Comparison of ENCODE assay signal across 13 mouse cellular contexts in the genomic region with DNA sequence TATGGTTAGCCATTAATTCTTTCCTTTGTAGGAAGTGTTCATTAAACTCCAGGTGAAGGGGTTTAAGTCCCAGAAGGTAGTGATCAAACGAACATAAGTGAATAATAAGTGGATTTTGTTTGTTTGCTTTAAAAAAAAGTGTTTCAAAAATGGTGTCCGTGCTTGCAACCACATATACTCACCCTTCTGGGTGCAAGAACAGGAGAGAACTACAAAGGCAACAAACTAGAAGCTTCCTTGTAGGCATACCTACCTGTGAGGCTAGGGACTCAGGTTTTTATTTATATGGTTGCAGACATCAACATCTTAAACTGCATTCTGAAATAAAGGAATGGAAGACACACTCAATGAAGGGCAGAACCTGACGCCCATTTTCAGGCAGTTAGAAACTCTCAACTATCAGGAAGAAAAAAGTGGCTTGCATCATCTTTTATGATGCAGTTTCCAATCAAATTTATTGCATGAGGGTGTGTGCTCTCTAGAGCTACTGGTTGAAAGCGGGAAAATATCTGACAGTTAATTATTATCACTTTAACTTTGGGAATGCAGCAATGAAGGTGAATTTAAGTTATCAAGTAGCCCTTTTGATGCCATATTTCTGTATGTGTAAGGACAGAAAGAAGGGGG.
DNase-seq lines count a peak whose midpoint lies in the region; ATAC-seq and TF ChIP-seq lines count a peak whose summit lies in the region.
"Had no signal": no experiment of that assay in that cellular context is flagged by ENCODE, and none has a peak within 500 bp of the region (broad histone marks: within the 10 kb centered on the region; RNA-seq: fewer than 3 reads in every experiment).

No protein-coding gene starts in this region.

- no peak for ATAC-seq in embryonic facial prominence, embryonic 13.5 days (ENCODE audit: insufficient number of reproducible peaks, insufficient read depth, low FRiP score, low TSS enrichment, low read depth)
- ATAC-seq in heart, embryonic 15.5 days (replicated peaks; ENCODE audit: insufficient number of reproducible peaks, insufficient read depth, low FRiP score, low read depth), result no peak

- H3K27me3 ChIP-seq in embryonic facial prominence, embryonic 13.5 days, result no peaks in the 10 kb centered on the region
- 0 out of 2 replicates have a peak, but pooled peaks cover 4% of the 10 kb centered on the region for H3K27me3 ChIP-seq in embryonic facial prominence, embryonic 10.5 days (replicated peaks; ENCODE audit: low read depth, poor library complexity, severe bottlenecking)
- H3K27me3 ChIP-seq in heart, embryonic 15.5 days, result no peaks in the 10 kb centered on the region
- H3K27me3 ChIP-seq: hindbrain, embryonic 13.5 days; kidney, embryonic 15.5 days had no signal

- peaks cover 11% of the 10 kb centered on the region for H3K4me1 ChIP-seq in embryonic facial prominence, embryonic 13.5 days
- peaks cover under 1% of the 10 kb centered on the region; the same call in 1 of the 2 replicates for H3K4me1 ChIP-seq in embryonic facial prominence, embryonic 10.5 days
- H3K4me1 ChIP-seq in heart, embryonic 15.5 days (replicated peaks), result no peaks in the 10 kb centered on the region
- H3K4me1 ChIP-seq: hindbrain, embryonic 13.5 days; midbrain, embryonic 10.5 days had no signal

- TF ChIP-seq CTCF in left cerebral cortex, adult 2 months (IDR thresholded peaks at IDR 0.05), result no peak

- intact Hi-C loops in heart, postnatal 14 days (cut with DNase I), result loop anchor here (2.0 to 10.0 kb wide), 4 partner anchors 102 to 835 kb away; no protein-coding TSS in a partner anchor
- intact Hi-C loops in left cerebral cortex, adult 2 months (cut with DNase I), result loop anchor here (5.0 kb wide), 3 partner anchors 510 to 810 kb away; no protein-coding TSS in a partner anchor
- intact Hi-C loops in left cerebral cortex, postnatal 10 days (cut with DNase I), result loop anchor here (5.0 kb wide), 3 partner anchors 375 to 840 kb away; a partner anchor contains a TSS

- H3K9ac ChIP-seq in embryonic facial prominence, embryonic 13.5 days, result no peak overlapping the region
- no peak overlapping the region for H3K9ac ChIP-seq in heart, embryonic 15.5 days
- H3K9ac ChIP-seq: hindbrain, embryonic 13.5 days; kidney, embryonic 15.5 days had no signal

- no peak overlapping the region for H3K4me3 ChIP-seq in embryonic facial prominence, embryonic 13.5 days
- H3K4me3 ChIP-seq in embryonic facial prominence, embryonic 10.5 days, result no peak overlapping the region
- no peak overlapping the region for H3K4me3 ChIP-seq in heart, embryonic 15.5 days
- H3K4me3 ChIP-seq in left cerebral cortex, adult 2 months, result 0 out of 2 replicates have a peak overlapping the region, but pooled peaks have one; percentile 11
- H3K4me3 ChIP-seq: forebrain, embryonic 10.5 days; hindbrain, embryonic 13.5 days; kidney, embryonic 15.5 days; midbrain, embryonic 10.5 days had no signal

- no peak overlapping the region for H3K27ac ChIP-seq in embryonic facial prominence, embryonic 13.5 days
- H3K27ac ChIP-seq in embryonic facial prominence, embryonic 10.5 days (replicated peaks), result no peak overlapping the region
- no peak overlapping the region for H3K27ac ChIP-seq in heart, embryonic 15.5 days
- no peak overlapping the region for H3K27ac ChIP-seq in left cerebral cortex, adult 2 months
- H3K27ac ChIP-seq: forebrain, embryonic 10.5 days; hindbrain, embryonic 13.5 days; kidney, embryonic 15.5 days; midbrain, embryonic 10.5 days had no signal

- no peaks in the 10 kb centered on the region for H3K9me3 ChIP-seq in embryonic facial prominence, embryonic 13.5 days
- no peaks in the 10 kb centered on the region for H3K9me3 ChIP-seq in embryonic facial prominence, embryonic 10.5 days
- no peaks in the 10 kb centered on the region for H3K9me3 ChIP-seq in heart, embryonic 15.5 days (replicated peaks)
- H3K9me3 ChIP-seq: forebrain, embryonic 10.5 days; hindbrain, embryonic 13.5 days; kidney, embryonic 15.5 days; midbrain, embryonic 10.5 days had no signal

- DNase-seq in embryonic facial prominence, embryonic 10.5 days (ENCODE audit: low spot score), result no peak
- DNase-seq in heart, postnatal 14 days, result no peak
- DNase-seq in left cerebral cortex, adult 2 months (ENCODE audit: extremely low spot score in 1 of 2, low spot score in 2 of 2), result no peak
- no peak for DNase-seq in left cerebral cortex, postnatal 10 days (ENCODE audit: extremely low spot score in 1 of 2, low spot score in 2 of 2)
- peak; percentile 25 for DNase-seq in large intestine, adult 2 months (ENCODE audit: low read depth, low spot score)
- DNase-seq in testis, postnatal 10 days (ENCODE audit: low spot score), result no peak
- DNase-seq: cerebellum, adult 8-10 months had no signal

- 62% methylated on average over 4 of the region's 4 CpGs for WGBS in embryonic facial prominence, embryonic 13.5 days
- WGBS in embryonic facial prominence, embryonic 10.5 days, result 65% methylated on average over 4 of the region's 4 CpGs
- 60% methylated on average over 4 of the region's 4 CpGs for WGBS in heart, embryonic 15.5 days
- 23% methylated on average over 4 of the region's 4 CpGs for WGBS in large intestine, adult 2 months

- no peaks in the 10 kb centered on the region for H3K36me3 ChIP-seq in embryonic facial prominence, embryonic 13.5 days
- H3K36me3 ChIP-seq in embryonic facial prominence, embryonic 10.5 days (replicated peaks), result no peaks in the 10 kb centered on the region
- H3K36me3 ChIP-seq in heart, embryonic 15.5 days, result no peaks in the 10 kb centered on the region
- H3K36me3 ChIP-seq: forebrain, embryonic 10.5 days; hindbrain, embryonic 13.5 days; kidney, embryonic 15.5 days; midbrain, embryonic 10.5 days had no signal

- peak overlapping the region; percentile 26; the same call in 1 of the 2 replicates for H3K4me2 ChIP-seq in embryonic facial prominence, embryonic 13.5 days
- H3K4me2 ChIP-seq in heart, embryonic 15.5 days, result peak overlapping the region; percentile 35; the same call in 1 of the 2 replicates
- H3K4me2 ChIP-seq: hindbrain, embryonic 13.5 days; kidney, embryonic 15.5 days had no signal
